Mouse (Mus musculus) adrenal gland, adult 8-10 months (tissue): ENCODE measurements around the gene Tec. TPM values are rescaled to one million over a fixed set of nuclear protein-coding genes. Genes with fewer than 3 reads are reported as not detected.

Experiments used
- DNase-seq: peaks from one replicate; pipeline ENCODE4 v3.0.0; 2022
- total RNA-seq, 4 experiments: library from RNA; stranded (reverse); gene quantifications; 2 replicates each; pipeline ENCODE4 v1.2.4; 2022

Gene Tec
- total RNA-seq: 1 to 10 TPM; 2.0 to 3.8 (median 3.2) TPM

- DNase-seq: peak; percentile 86
Observed at GRCm38 (mm10) chr5:72868091-72868875, at the start of gene Tec. Gene Tec (minus strand): TSS chr5:72868483.

GRCm38 (mm10) chr5:72916851-72917250, 48.6 kb upstream of the Tec start:
- no peak for DNase-seq

GRCm38 (mm10) chr5:72916048-72916447, 47.8 kb upstream of the Tec start:
- no peak for DNase-seq

GRCm38 (mm10) chr5:72914633-72915561, 46.6 kb upstream of the Tec start:
- peak; percentile 42 for DNase-seq

GRCm38 (mm10) chr5:72913648-72914557, 45.6 kb upstream of the Tec start, which contains the start of gene Slain2:
Gene Slain2 (plus strand): TSS chr5:72914304.
- DNase-seq: peak; percentile 95

- no peak for DNase-seq
Observed at GRCm38 (mm10) chr5:72911284-72911683, 43.0 kb upstream of the Tec start.

GRCm38 (mm10) chr5:72910373-72910772, 42.1 kb upstream of the Tec start:
- no peak for DNase-seq

GRCm38 (mm10) chr5:72909363-72909762, 41.1 kb upstream of the Tec start:
- DNase-seq: no peak

- no peak for DNase-seq
Observed at GRCm38 (mm10) chr5:72908324-72908936, 40.1 kb upstream of the Tec start.

- no peak for DNase-seq
Observed at GRCm38 (mm10) chr5:72907402-72907801, 39.1 kb upstream of the Tec start.

GRCm38 (mm10) chr5:72904903-72905790, 36.9 kb upstream of the Tec start:
- DNase-seq: no peak

GRCm38 (mm10) chr5:72902876-72903516, 34.7 kb upstream of the Tec start:
- DNase-seq: no peak

GRCm38 (mm10) chr5:72902312-72902711, 34.0 kb upstream of the Tec start:
- DNase-seq: no peak

GRCm38 (mm10) chr5:72901866-72902265, 33.6 kb upstream of the Tec start:
- no peak for DNase-seq

- DNase-seq: no peak
Observed at GRCm38 (mm10) chr5:72899255-72899654, 31.0 kb upstream of the Tec start.

GRCm38 (mm10) chr5:72897998-72898397, 29.7 kb upstream of the Tec start:
- no peak for DNase-seq

- DNase-seq: no peak
Observed at GRCm38 (mm10) chr5:72896478-72897279, 28.4 kb upstream of the Tec start.

- no peak for DNase-seq
Observed at GRCm38 (mm10) chr5:72895261-72895660, 27.0 kb upstream of the Tec start.

GRCm38 (mm10) chr5:72893987-72894386, 25.7 kb upstream of the Tec start:
- no peak for DNase-seq
